Mouse (Mus musculus): ENCODE measurements around the gene Tbc1d1.

Tbc1d1 gene

GRCm38 (mm10) chr5:64160705-64161391 lies 4.7 kb downstream of the Tbc1d1 start:
- DNase-seq (ENCODE audit: low spot score): no peak

- DNase-seq (ENCODE audit: low spot score): no peak
Observed at GRCm38 (mm10) chr5:64161917-64162316, 5.8 kb downstream of the Tbc1d1 start.

GRCm38 (mm10) chr5:64162582-64162981 lies 6.5 kb downstream of the Tbc1d1 start:
- DNase-seq (ENCODE audit: low spot score): no peak

GRCm38 (mm10) chr5:64164414-64164813 lies 8.3 kb downstream of the Tbc1d1 start:
- no peak for DNase-seq (ENCODE audit: low spot score)

GRCm38 (mm10) chr5:64165826-64166225 lies 9.7 kb downstream of the Tbc1d1 start:
- no peak for DNase-seq (ENCODE audit: low spot score)

- DNase-seq (ENCODE audit: low spot score): no peak
Observed at GRCm38 (mm10) chr5:64168990-64169540, 13.0 kb downstream of the Tbc1d1 start.

GRCm38 (mm10) chr5:64172884-64173283 lies 16.8 kb downstream of the Tbc1d1 start:
- DNase-seq (ENCODE audit: low spot score): no peak

- DNase-seq (ENCODE audit: low spot score): no peak
Observed at GRCm38 (mm10) chr5:64173302-64173701, 17.2 kb downstream of the Tbc1d1 start.

GRCm38 (mm10) chr5:64174429-64174935 lies 18.4 kb downstream of the Tbc1d1 start:
- DNase-seq (ENCODE audit: low spot score): no peak

GRCm38 (mm10) chr5:64180548-64180947 lies 24.4 kb downstream of the Tbc1d1 start:
- no peak for DNase-seq (ENCODE audit: low spot score)

GRCm38 (mm10) chr5:64183712-64184111 lies 27.6 kb downstream of the Tbc1d1 start:
- no peak for DNase-seq (ENCODE audit: low spot score)

- no peak for DNase-seq (ENCODE audit: low spot score)
Observed at GRCm38 (mm10) chr5:64185257-64185656, 29.2 kb downstream of the Tbc1d1 start.

- DNase-seq (ENCODE audit: low spot score): no peak
Observed at GRCm38 (mm10) chr5:64186566-64186965, 30.5 kb downstream of the Tbc1d1 start.

GRCm38 (mm10) chr5:64188083-64188648 lies 32.1 kb downstream of the Tbc1d1 start:
- no peak for DNase-seq (ENCODE audit: low spot score)

GRCm38 (mm10) chr5:64190892-64191291 lies 34.8 kb downstream of the Tbc1d1 start:
- DNase-seq (ENCODE audit: low spot score): no peak

GRCm38 (mm10) chr5:64193353-64193752 lies 37.2 kb downstream of the Tbc1d1 start:
- no peak for DNase-seq (ENCODE audit: low spot score)

- peak; percentile 48 for DNase-seq (ENCODE audit: low spot score)
Observed at GRCm38 (mm10) chr5:64196250-64196865, 40.3 kb downstream of the Tbc1d1 start.

GRCm38 (mm10) chr5:64196866-64197321 lies 40.8 kb downstream of the Tbc1d1 start:
- DNase-seq (ENCODE audit: low spot score): no peak

GRCm38 (mm10) chr5:64198624-64199023 lies 42.5 kb downstream of the Tbc1d1 start:
- no peak for DNase-seq (ENCODE audit: low spot score)

- no peak for DNase-seq (ENCODE audit: low spot score)
Observed at GRCm38 (mm10) chr5:64201071-64201470, 45.0 kb downstream of the Tbc1d1 start.

GRCm38 (mm10) chr5:64202306-64202705 lies 46.2 kb downstream of the Tbc1d1 start:
- peak; percentile 41 for DNase-seq (ENCODE audit: low spot score)

- no peak for DNase-seq (ENCODE audit: low spot score)
Observed at GRCm38 (mm10) chr5:64205610-64206009, 49.5 kb downstream of the Tbc1d1 start.

- DNase-seq (ENCODE audit: low spot score): no peak
Observed at GRCm38 (mm10) chr5:64206431-64206830, 50.3 kb downstream of the Tbc1d1 start.
